Mouse (Mus musculus): Measurements from ENCODE around the gene Rnf144a. TPM values are rescaled to one million over a fixed set of nuclear protein-coding genes. Genes with fewer than 3 reads are reported as not detected.

The Rnf144a gene
- polyA plus RNA-seq, 1 experiment from 2014 or later, result 17.8 TPM

DNA sequence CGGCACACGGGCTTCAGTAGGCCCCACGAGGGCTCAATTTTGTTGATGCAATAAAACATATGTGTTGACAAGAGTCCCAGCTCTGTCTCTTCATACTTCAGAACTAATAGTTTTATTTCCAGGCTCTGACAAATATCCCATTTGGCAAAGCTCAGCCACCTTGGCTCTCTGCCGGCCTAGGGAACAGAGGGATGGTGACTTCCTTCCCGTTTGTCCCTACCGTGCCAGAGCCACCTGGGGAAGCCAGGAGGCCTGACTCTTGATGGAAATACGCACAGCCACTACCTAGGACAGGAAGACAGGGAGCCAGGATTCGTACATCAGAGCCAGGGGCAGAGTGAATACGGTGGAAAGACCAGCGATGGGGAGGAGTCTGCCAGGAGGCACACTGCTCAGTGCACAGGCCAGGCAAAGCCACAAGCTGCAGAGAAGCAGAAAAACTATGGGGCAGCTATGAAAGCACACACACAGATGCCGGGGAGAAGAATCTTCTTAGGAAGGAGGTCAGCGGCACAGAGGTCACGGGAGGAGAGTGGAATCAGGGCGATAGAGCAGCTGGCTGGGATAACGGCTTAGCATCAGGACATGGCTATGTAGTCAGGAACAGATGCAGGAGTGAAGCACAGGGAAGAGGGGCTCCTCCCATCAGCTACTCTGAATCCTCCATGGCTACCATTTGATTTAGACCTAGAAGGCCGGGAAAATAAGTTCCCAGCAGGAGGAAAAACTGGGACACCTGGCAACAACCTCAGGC, 11.5 kb downstream of the Rnf144a start:
- H3K4me1 ChIP-seq, result peaks cover 42% of the 10 kb centered on the region
- peaks cover 4% of the 10 kb centered on the region; the same call in 1 of the 2 replicates for H3K36me3 ChIP-seq
- no peaks in the 10 kb centered on the region for H3K9me3 ChIP-seq
- no peaks in the 10 kb centered on the region for H3K27me3 ChIP-seq (ENCODE audit: insufficient read depth, poor library complexity, severe bottlenecking)
- WGBS, result 82% methylated on average over 16 of the region's 16 CpGs
- no peak overlapping the region for H3K4me3 ChIP-seq
- 0 out of 2 replicates have a peak overlapping the region, but pooled peaks have one; percentile 0 for H3K27ac ChIP-seq
- DNase-seq (ENCODE audit: low spot score), result no peak

GRCm38 (mm10) chr12:26401696-26402470, 13.2 kb downstream of the Rnf144a start:
- peaks cover 30% of the 10 kb centered on the region for H3K4me1 ChIP-seq
- WGBS, result 63% methylated on average over 10 of the region's 10 CpGs
- no peak overlapping the region for H3K27ac ChIP-seq
- no peaks in the 10 kb centered on the region for H3K27me3 ChIP-seq (ENCODE audit: insufficient read depth, poor library complexity, severe bottlenecking)
- no peaks in the 10 kb centered on the region for H3K9me3 ChIP-seq
- DNase-seq (ENCODE audit: low spot score), result no peak
- peaks cover 4% of the 10 kb centered on the region; the same call in 1 of the 2 replicates for H3K36me3 ChIP-seq
- H3K4me3 ChIP-seq, result no peak overlapping the region

DNA sequence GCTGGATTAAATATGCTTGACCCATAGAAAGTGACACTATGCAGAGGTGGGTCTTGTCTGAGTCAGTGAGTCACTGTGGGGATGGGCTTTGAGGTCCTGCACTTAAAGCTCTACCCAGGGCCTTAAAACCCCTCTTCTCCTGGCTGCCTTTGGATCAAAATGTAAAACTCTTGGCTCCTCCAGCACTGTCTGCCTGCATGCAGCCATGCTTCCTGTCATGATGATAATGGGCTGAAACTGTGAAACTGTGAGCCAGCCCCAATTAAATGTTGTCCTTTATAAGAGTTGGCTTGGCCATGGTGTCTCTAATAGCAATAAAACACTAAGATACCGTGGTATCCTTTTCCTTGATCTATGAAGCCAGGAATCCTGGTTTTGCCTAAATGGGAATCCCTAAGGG, 13.8 kb downstream of the Rnf144a start:
- H3K9me3 ChIP-seq, result no peaks in the 10 kb centered on the region
- no peak for DNase-seq (ENCODE audit: low spot score)
- 81% methylated on average over 1 of the region's 1 CpGs for WGBS
- H3K4me3 ChIP-seq, result no peak overlapping the region
- no peak overlapping the region for H3K27ac ChIP-seq
- H3K4me1 ChIP-seq, result peaks cover 30% of the 10 kb centered on the region
- H3K36me3 ChIP-seq, result peaks cover 4% of the 10 kb centered on the region; the same call in 1 of the 2 replicates
- H3K27me3 ChIP-seq (ENCODE audit: insufficient read depth, poor library complexity, severe bottlenecking), result no peaks in the 10 kb centered on the region

- WGBS, result 93% methylated on average over 1 of the region's 1 CpGs
- Histone ChIP-seq H3K36me3 (peaks cover 4% of the 10 kb centered on the region; the same call in 1 of the 2 replicates), H3K9me3 (no peaks in the 10 kb centered on the region), H3K27ac (no peak overlapping the region), H3K4me1 (peaks cover 25% of the 10 kb centered on the region), H3K27me3 (ENCODE audit: insufficient read depth, poor library complexity, severe bottlenecking) (no peaks in the 10 kb centered on the region), H3K4me3 (no peak overlapping the region)
- no peak for DNase-seq (ENCODE audit: low spot score)
Measured at GRCm38 (mm10) chr12:26400762-26401161, 14.3 kb downstream of the Rnf144a start.

GRCm38 (mm10) chr12:26399391-26399790, 15.7 kb downstream of the Rnf144a start:
- peaks cover 13% of the 10 kb centered on the region for H3K4me1 ChIP-seq
- no peak overlapping the region for H3K4me3 ChIP-seq
- no peak for DNase-seq (ENCODE audit: low spot score)
- H3K27ac ChIP-seq, result no peak overlapping the region
- no peaks in the 10 kb centered on the region for H3K27me3 ChIP-seq (ENCODE audit: insufficient read depth, poor library complexity, severe bottlenecking)
- H3K36me3 ChIP-seq, result peaks cover 4% of the 10 kb centered on the region; the same call in 1 of the 2 replicates
- H3K9me3 ChIP-seq, result no peaks in the 10 kb centered on the region
- 87% methylated on average over 6 of the region's 6 CpGs for WGBS

- Histone ChIP-seq H3K27ac (no peak overlapping the region), H3K4me1 (peaks cover 8% of the 10 kb centered on the region; the same call in 1 of the 2 replicates), H3K4me3 (no peak overlapping the region), H3K36me3 (peaks cover 4% of the 10 kb centered on the region; the same call in 1 of the 2 replicates), H3K27me3 (ENCODE audit: insufficient read depth, poor library complexity, severe bottlenecking) (no peaks in the 10 kb centered on the region), H3K9me3 (no peaks in the 10 kb centered on the region)
- WGBS, result 56% methylated on average over 2 of the region's 2 CpGs
- no peak for DNase-seq (ENCODE audit: low spot score)
Measured at GRCm38 (mm10) chr12:26398597-26398996, 16.5 kb downstream of the Rnf144a start.

DNA sequence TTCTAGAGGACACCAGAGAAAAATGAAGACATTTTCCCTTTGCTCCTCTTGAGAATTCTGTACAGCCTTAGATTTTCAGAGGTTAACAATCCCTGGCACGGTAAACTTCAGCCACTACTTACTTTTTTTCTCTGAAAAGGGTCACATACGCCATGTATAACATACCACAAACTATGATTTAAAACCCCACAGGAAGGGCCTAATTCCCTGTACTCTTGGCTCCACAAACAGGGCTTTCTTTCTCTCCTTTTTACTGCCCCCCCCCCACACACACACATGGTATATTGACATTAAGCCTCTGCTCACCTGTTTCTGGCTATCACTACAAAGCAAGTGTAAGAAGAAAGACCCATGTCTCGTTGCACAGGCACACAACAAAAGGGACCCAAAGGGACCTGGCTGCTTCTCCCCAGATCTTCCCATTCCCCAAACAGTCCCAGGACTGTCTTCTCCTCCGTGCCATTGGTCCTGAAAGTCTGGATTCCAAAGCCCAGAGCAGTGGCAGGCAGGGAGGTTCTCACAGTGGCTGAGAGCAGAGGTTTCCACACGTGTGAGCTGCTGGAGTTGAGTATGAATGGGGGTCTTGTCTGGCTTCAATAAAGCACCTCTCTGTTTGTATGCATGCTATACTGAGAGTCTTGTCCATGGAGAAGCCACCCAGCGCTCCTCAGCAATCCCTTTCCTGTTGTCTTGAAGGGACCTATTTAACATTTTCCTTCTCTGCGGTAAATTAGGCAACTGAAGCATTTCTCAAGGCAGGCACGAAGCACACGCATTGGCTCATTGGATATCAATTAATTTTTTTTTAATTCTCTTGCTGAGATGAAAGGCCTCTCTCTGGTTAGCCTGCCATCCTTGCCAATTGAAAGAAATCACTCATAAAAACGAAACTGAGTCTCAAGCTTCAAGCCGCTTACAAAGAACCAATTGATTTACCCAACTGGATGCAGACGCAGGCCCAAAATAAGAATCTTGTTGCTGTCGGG, 20.3 kb downstream of the Rnf144a start:
- H3K4me3 ChIP-seq, result no peak overlapping the region
- H3K9me3 ChIP-seq, result no peaks in the 10 kb centered on the region
- no peak overlapping the region for H3K27ac ChIP-seq
- no peaks in the 10 kb centered on the region for H3K36me3 ChIP-seq
- 77% methylated on average over 13 of the region's 13 CpGs for WGBS
- H3K27me3 ChIP-seq (ENCODE audit: insufficient read depth, poor library complexity, severe bottlenecking), result no peaks in the 10 kb centered on the region
- no peaks in the 10 kb centered on the region for H3K4me1 ChIP-seq
- DNase-seq (ENCODE audit: low spot score), result no peak

DNA sequence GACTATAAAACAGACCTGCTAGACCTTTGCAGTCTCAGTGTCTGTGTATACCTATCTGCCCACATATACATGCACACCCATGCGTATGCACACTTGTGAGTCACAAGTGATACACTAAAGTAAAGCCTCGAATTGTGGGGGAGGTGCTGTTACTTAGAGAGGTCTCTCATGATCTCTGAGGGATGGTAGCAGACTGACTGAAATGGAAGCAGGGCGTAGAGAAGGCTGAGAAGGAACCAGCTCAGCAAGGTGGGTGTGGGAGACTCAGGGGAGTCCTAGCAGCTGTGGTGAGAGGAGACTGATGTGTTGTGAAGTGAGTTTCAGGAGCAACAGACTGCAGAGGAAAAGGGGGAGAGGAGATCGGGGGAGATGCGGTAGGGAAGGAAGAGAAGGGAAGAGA, 21.8 kb downstream of the Rnf144a start:
- 77% methylated on average over 5 of the region's 5 CpGs for WGBS
- H3K9me3 ChIP-seq, result no peaks in the 10 kb centered on the region
- H3K4me1 ChIP-seq, result no peaks in the 10 kb centered on the region
- H3K4me3 ChIP-seq, result no peak overlapping the region
- no peak for DNase-seq (ENCODE audit: low spot score)
- no peaks in the 10 kb centered on the region for H3K36me3 ChIP-seq
- no peaks in the 10 kb centered on the region for H3K27me3 ChIP-seq (ENCODE audit: insufficient read depth, poor library complexity, severe bottlenecking)
- no peak overlapping the region for H3K27ac ChIP-seq

- Histone ChIP-seq H3K4me3 (no peak overlapping the region), H3K27me3 (ENCODE audit: insufficient read depth, poor library complexity, severe bottlenecking) (no peaks in the 10 kb centered on the region), H3K36me3 (peaks cover 10% of the 10 kb centered on the region), H3K4me1 (peaks cover 4% of the 10 kb centered on the region; the same call in 1 of the 2 replicates), H3K27ac (no peak overlapping the region), H3K9me3 (no peaks in the 10 kb centered on the region)
- DNase-seq (ENCODE audit: low spot score), result no peak
- 68% methylated on average over 1 of the region's 1 CpGs for WGBS
Measured at GRCm38 (mm10) chr12:26391162-26391561, 23.9 kb downstream of the Rnf144a start.

GRCm38 (mm10) chr12:26387523-26387922, 27.5 kb downstream of the Rnf144a start:
- no peak overlapping the region for H3K27ac ChIP-seq
- peaks cover 25% of the 10 kb centered on the region for H3K36me3 ChIP-seq
- no peak overlapping the region for H3K4me3 ChIP-seq
- H3K9me3 ChIP-seq, result no peaks in the 10 kb centered on the region
- WGBS, result 85% methylated on average over 6 of the region's 6 CpGs
- DNase-seq (ENCODE audit: low spot score), result no peak
- H3K27me3 ChIP-seq (ENCODE audit: insufficient read depth, poor library complexity, severe bottlenecking), result no peaks in the 10 kb centered on the region
- peaks cover 4% of the 10 kb centered on the region; the same call in 1 of the 2 replicates for H3K4me1 ChIP-seq

DNA sequence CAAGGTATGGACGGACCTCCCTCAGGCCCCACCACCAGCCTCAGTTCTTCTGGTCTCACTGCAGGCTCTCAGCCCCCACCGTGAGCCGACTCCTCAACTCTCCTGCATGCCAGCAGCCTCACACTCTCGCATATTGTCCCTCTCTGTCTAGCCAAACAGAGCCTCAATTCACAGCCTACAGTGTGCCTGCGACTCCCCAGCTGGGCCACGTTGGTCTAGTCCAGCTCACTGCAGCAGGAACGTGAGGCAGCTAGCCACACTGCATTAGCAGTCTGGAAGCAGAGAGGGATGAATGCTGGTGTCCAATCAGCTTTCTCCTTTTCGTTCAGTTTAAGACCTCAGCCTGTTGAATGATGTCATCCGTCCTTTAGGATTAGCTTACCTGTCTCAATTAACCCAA, 28.1 kb downstream of the Rnf144a start:
- no peaks in the 10 kb centered on the region for H3K9me3 ChIP-seq
- peaks cover 26% of the 10 kb centered on the region for H3K36me3 ChIP-seq
- H3K27ac ChIP-seq, result no peak overlapping the region
- WGBS, result 68% methylated on average over 9 of the region's 9 CpGs
- no peak for DNase-seq (ENCODE audit: low spot score)
- H3K4me3 ChIP-seq, result no peak overlapping the region
- H3K27me3 ChIP-seq (ENCODE audit: insufficient read depth, poor library complexity, severe bottlenecking), result no peaks in the 10 kb centered on the region
- H3K4me1 ChIP-seq, result peaks cover 4% of the 10 kb centered on the region; the same call in 1 of the 2 replicates

- Histone ChIP-seq H3K9me3 (no peaks in the 10 kb centered on the region), H3K4me3 (no peak overlapping the region), H3K27me3 (ENCODE audit: insufficient read depth, poor library complexity, severe bottlenecking) (no peaks in the 10 kb centered on the region), H3K36me3 (peaks cover 26% of the 10 kb centered on the region), H3K4me1 (peaks cover 4% of the 10 kb centered on the region; the same call in 1 of the 2 replicates), H3K27ac (no peak overlapping the region)
- WGBS, result 63% methylated on average over 2 of the region's 2 CpGs
- DNase-seq (ENCODE audit: low spot score), result no peak
Measured at GRCm38 (mm10) chr12:26386189-26386588, 28.9 kb downstream of the Rnf144a start.
